Mouse (Mus musculus): Measurements from ENCODE around the gene Maml3. TPM values are rescaled to one million over a fixed set of nuclear protein-coding genes. Genes with fewer than 3 reads are reported as not detected.

Gene Maml3
- polyA plus RNA-seq, 1 experiment = 0.01 TPM

- TF ChIP-seq GATA1 (IDR thresholded peaks at IDR 0.05; ENCODE audit: low read length) = no peak
Observed at GRCm38 (mm10) chr3:51970489-51970888, 134.4 kb downstream of the Maml3 start.

GRCm38 (mm10) chr3:51969451-51969850, 135.4 kb downstream of the Maml3 start:
- TF ChIP-seq GATA1 (IDR thresholded peaks at IDR 0.05; ENCODE audit: low read length) = no peak

GRCm38 (mm10) chr3:51965841-51966240, 139.0 kb downstream of the Maml3 start:
- TF ChIP-seq GATA1 (IDR thresholded peaks at IDR 0.05; ENCODE audit: low read length) = no peak

- no peak for TF ChIP-seq GATA1 (IDR thresholded peaks at IDR 0.05; ENCODE audit: low read length)
Observed at GRCm38 (mm10) chr3:51965436-51965835, 139.4 kb downstream of the Maml3 start.

GRCm38 (mm10) chr3:51965008-51965407, 139.9 kb downstream of the Maml3 start:
- TF ChIP-seq GATA1 (IDR thresholded peaks at IDR 0.05; ENCODE audit: low read length) = no peak

- no peak for TF ChIP-seq GATA1 (IDR thresholded peaks at IDR 0.05; ENCODE audit: low read length)
Observed at GRCm38 (mm10) chr3:51963891-51964593, 140.8 kb downstream of the Maml3 start.

GRCm38 (mm10) chr3:51963151-51963791, 141.6 kb downstream of the Maml3 start:
- TF ChIP-seq GATA1 (IDR thresholded peaks at IDR 0.05; ENCODE audit: low read length) = no peak

- no peak for TF ChIP-seq GATA1 (IDR thresholded peaks at IDR 0.05; ENCODE audit: low read length)
Observed at GRCm38 (mm10) chr3:51958751-51959150, 146.1 kb downstream of the Maml3 start.

GRCm38 (mm10) chr3:51954441-51954840, 150.4 kb downstream of the Maml3 start:
- TF ChIP-seq GATA1 (IDR thresholded peaks at IDR 0.05; ENCODE audit: low read length) = no peak

- TF ChIP-seq GATA1 (IDR thresholded peaks at IDR 0.05; ENCODE audit: low read length) = no peak
Observed at GRCm38 (mm10) chr3:51953927-51954326, 150.9 kb downstream of the Maml3 start.

GRCm38 (mm10) chr3:51952728-51953623, 151.9 kb downstream of the Maml3 start:
- no peak for TF ChIP-seq GATA1 (IDR thresholded peaks at IDR 0.05; ENCODE audit: low read length)

- no peak for TF ChIP-seq GATA1 (IDR thresholded peaks at IDR 0.05; ENCODE audit: low read length)
Observed at GRCm38 (mm10) chr3:51952267-51952666, 152.6 kb downstream of the Maml3 start.

GRCm38 (mm10) chr3:51949651-51950050, 155.2 kb downstream of the Maml3 start:
- no peak for TF ChIP-seq GATA1 (IDR thresholded peaks at IDR 0.05; ENCODE audit: low read length)

- TF ChIP-seq GATA1 (IDR thresholded peaks at IDR 0.05; ENCODE audit: low read length) = no peak
Observed at GRCm38 (mm10) chr3:51947168-51947567, 157.7 kb downstream of the Maml3 start.

GRCm38 (mm10) chr3:51943642-51944041, 161.2 kb downstream of the Maml3 start:
- TF ChIP-seq GATA1 (IDR thresholded peaks at IDR 0.05; ENCODE audit: low read length) = no peak

- no peak for TF ChIP-seq GATA1 (IDR thresholded peaks at IDR 0.05; ENCODE audit: low read length)
Observed at GRCm38 (mm10) chr3:51941781-51942180, 163.1 kb downstream of the Maml3 start.

Data from G1E-ER4 (cell line).